In genomic region chr2:129544448-129544847, GRCm38 (mm10) we compare ENCODE assay signal across 10 mouse cellular contexts. TPM values are rescaled to one million over a fixed set of nuclear protein-coding genes. Genes with fewer than 3 reads are reported as not detected.
DNase-seq lines count a peak whose midpoint lies in the region; ATAC-seq and TF ChIP-seq lines count a peak whose summit lies in the region.
"Had no signal": no experiment of that assay in that cellular context is flagged by ENCODE, and none has a peak within 500 bp of the region (broad histone marks: within the 10 kb centered on the region; RNA-seq: fewer than 3 reads in every experiment).

No protein-coding gene starts in this region.

- 55% methylated on average over 4 of the region's 4 CpGs for WGBS in liver, postnatal 0 days (ENCODE audit: insufficient replicate concordance)

- H3K9me3 ChIP-seq in liver, postnatal 0 days (ENCODE audit: low read length), result no peaks in the 10 kb centered on the region
- H3K9me3 ChIP-seq: heart, embryonic 13.5 days; liver, embryonic 13.5 days; neural tube, embryonic 12.5 days had no signal

- H3K4me3 ChIP-seq in liver, postnatal 0 days (ENCODE audit: low read depth, low read length), result no peak overlapping the region
- H3K4me3 ChIP-seq: heart, embryonic 13.5 days; liver, embryonic 13.5 days; neural tube, embryonic 12.5 days had no signal

- H3K36me3 ChIP-seq in liver, postnatal 0 days (replicated peaks; ENCODE audit: insufficient read depth, low read length), result no peaks in the 10 kb centered on the region
- H3K36me3 ChIP-seq: heart, embryonic 13.5 days; liver, embryonic 13.5 days; neural tube, embryonic 12.5 days had no signal

- H3K27ac ChIP-seq in liver, postnatal 0 days (ENCODE audit: low read depth), result no peak overlapping the region
- H3K27ac ChIP-seq: heart, embryonic 13.5 days; liver, embryonic 13.5 days; neural tube, embryonic 12.5 days had no signal

- H3K27me3 ChIP-seq in liver, postnatal 0 days (ENCODE audit: insufficient read depth, low read length), result no peaks in the 10 kb centered on the region
- H3K27me3 ChIP-seq: heart, embryonic 13.5 days; liver, embryonic 13.5 days; neural tube, embryonic 12.5 days had no signal

- intact Hi-C loops in left cerebral cortex, postnatal 36 days (cut with DNase I), result no loop called here

- no peak for TF ChIP-seq EP300 in liver, postnatal 0 days (IDR thresholded peaks at IDR 0.05; ENCODE audit: low read depth)

- ATAC-seq in liver, postnatal 0 days, result peak; percentile 40; the same call in 1 of the 2 replicates
- no peak for ATAC-seq in granulocyte monocyte progenitor cell, adult 5-6 weeks (replicated peaks; ENCODE audit: poor library complexity, severe bottlenecking)

- no peak overlapping the region for H3K9ac ChIP-seq in liver, postnatal 0 days (replicated peaks)
- H3K9ac ChIP-seq: heart, embryonic 13.5 days; liver, embryonic 13.5 days; neural tube, embryonic 12.5 days had no signal

- TF ChIP-seq CTCF in liver, postnatal 0 days (IDR thresholded peaks at IDR 0.05; ENCODE audit: low read depth), result no peak

- H3K4me1 ChIP-seq in liver, postnatal 0 days (ENCODE audit: insufficient read depth), result peaks cover 7% of the 10 kb centered on the region
- H3K4me1 ChIP-seq: liver, embryonic 13.5 days had no signal

- no peak overlapping the region for H3K4me2 ChIP-seq in liver, postnatal 0 days (ENCODE audit: low read depth, low read length)
- H3K4me2 ChIP-seq: heart, embryonic 13.5 days; liver, embryonic 13.5 days; neural tube, embryonic 12.5 days had no signal

- peak; percentile 31 for DNase-seq in liver, postnatal 0 days
- DNase-seq in liver, result no peak
- peak; percentile 96 for DNase-seq in cerebellum, adult 9-11 months
- DNase-seq in kidney, adult 8-10 months, result peak; percentile 83 to 85
- peak; percentile 42 for DNase-seq in retina, embryonic 14.5 days (ENCODE audit: low spot score)
- no peak for DNase-seq in left cerebral cortex, postnatal 36 days (ENCODE audit: low spot score in 2 of 2)
- DNase-seq: liver, embryonic 13.5 days had no signal

RNA-seq across cellular contexts. Expression of gene F830045P16Rik, which starts 8.0 kb away (rescaled TPM):
- polyA plus RNA-seq in liver, postnatal 0 days (2015; fragmentation: Nextera tagmentation; extraction: Ambion mirVana), result not detected in 2 replicates
- not detected in 2 replicates for total RNA-seq in granulocyte monocyte progenitor cell, adult 5-6 weeks (2014; fragmentation: Nextera tagmentation)
- 0.15 TPM in 1 of 2 replicates, not detected in the other for total RNA-seq in granulocyte monocyte progenitor cell, adult 5-6 weeks (2017)
- total RNA-seq in left cerebral cortex, postnatal 36 days (2021), result 1 to 10 TPM in 1 of 2 experiments, under 1 TPM in 1; 0.68 to 1.1 TPM
- polyA plus RNA-seq: heart, embryonic 13.5 days; liver, embryonic 13.5 days; neural tube, embryonic 12.5 days had no signal

RNA-seq across cellular contexts. Expression of gene Sirpa, which starts 48.2 kb away (rescaled TPM):
- polyA plus RNA-seq in liver, postnatal 0 days (2015; fragmentation: Nextera tagmentation; extraction: Ambion mirVana), result 26.9 and 28.1 TPM in 2 replicates
- 77.4 and 88.0 TPM in 2 replicates for total RNA-seq in granulocyte monocyte progenitor cell, adult 5-6 weeks (2014; fragmentation: Nextera tagmentation)
- total RNA-seq in granulocyte monocyte progenitor cell, adult 5-6 weeks (2017), result 63.8 and 83.6 TPM in 2 replicates
- total RNA-seq in left cerebral cortex, postnatal 36 days (2021), result 100 to 1,000 TPM; 386 to 401 TPM

Comparison
In these comparisons a context has a peak if more than half of its experiments do, and no peak if none do; other contexts are left out.
1. DNase-seq: peak in liver, postnatal 0 days (single experiment), cerebellum, adult 9-11 months (single experiment), kidney, adult 8-10 months (2 of 2) and retina, embryonic 14.5 days (single experiment); none in liver (single experiment) and left cerebral cortex, postnatal 36 days (0 of 2).
2. RNA of gene Sirpa, which starts 48.2 kb away (total RNA-seq): 386 to 401 TPM in left cerebral cortex, postnatal 36 days; 63.8 to 88.0 TPM in granulocyte monocyte progenitor cell, adult 5-6 weeks; every median in the first group is over 4 times any median in the second.